Mouse (Mus musculus): ENCODE data around the gene Smyd3. TPM values are rescaled to one million over a fixed set of nuclear protein-coding genes. Genes with fewer than 3 reads are reported as not detected.
"Not testable (repeated sequence)": the region's sequence is repeated elsewhere in the genome, so short reads cannot be mapped to it uniquely, and the experiment has no call there.

Smyd3 gene
- polyA plus RNA-seq, 1 experiment = 14.2 TPM

DNA sequence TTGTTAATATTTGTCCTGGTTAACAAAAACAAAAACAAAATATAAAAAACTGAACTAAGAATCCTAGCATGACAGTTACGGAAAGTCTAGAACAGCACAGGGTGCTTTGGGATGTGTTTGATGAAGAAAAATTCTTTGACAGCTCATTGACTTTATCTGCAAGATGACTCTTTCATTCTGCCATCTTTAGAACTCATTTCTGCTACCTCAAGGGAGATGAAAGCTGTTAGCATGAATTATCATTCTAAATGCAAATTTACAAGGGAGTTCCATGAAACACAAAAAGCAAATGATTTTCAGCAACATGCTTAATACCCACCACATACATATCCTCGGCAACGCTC is 190.9 kb downstream of the Smyd3 start:
- no peak overlapping the region for H3K27ac ChIP-seq (ENCODE audit: insufficient read depth, low read length)
- no peaks in the 10 kb centered on the region; the same call in 1 of the 2 replicates for H3K4me1 ChIP-seq (ENCODE audit: control insufficient read depth, insufficient read depth, low read length)

DNA sequence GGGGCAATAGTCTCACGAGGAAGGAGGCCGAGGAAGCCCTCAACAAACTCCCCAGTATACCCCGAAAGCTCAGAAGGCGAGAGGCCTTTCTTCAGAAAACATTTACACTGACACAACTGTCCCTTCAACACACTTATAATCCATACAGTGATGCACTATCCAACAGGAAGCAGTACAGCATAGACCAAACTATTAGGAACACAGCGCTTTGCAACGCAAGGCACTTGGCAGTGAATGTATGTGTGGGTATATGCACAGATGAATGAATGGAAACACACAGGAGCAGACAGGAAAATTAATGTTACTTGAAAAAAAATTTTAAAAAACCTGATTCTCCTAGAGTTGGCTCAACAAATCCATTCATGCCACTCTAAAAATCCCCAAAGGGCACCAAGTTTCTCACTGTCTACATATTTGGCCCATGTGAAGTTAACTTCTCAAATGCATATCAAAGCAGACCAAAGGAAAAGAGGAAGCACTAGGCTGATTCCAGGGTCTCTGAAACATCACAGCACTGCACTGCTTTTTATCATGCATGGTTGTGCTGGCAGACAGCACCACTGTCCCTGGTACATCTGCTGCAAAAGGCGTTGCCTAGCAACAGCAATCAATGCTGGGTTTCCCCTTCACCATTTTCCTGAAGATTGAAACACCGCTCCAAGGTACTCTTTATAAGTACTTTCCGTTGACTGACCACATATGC is 191.4 kb downstream of the Smyd3 start:
- Histone ChIP-seq H3K4me3 (ENCODE audit: insufficient read depth, low read length) (no peak overlapping the region), H3K27ac (ENCODE audit: insufficient read depth, low read length) (no peak overlapping the region), H3K4me1 (ENCODE audit: control insufficient read depth, insufficient read depth, low read length) (no peaks in the 10 kb centered on the region; the same call in 1 of the 2 replicates)
- TF ChIP-seq POLR2A (IDR thresholded peaks at IDR 0.05; ENCODE audit: extremely low read depth, insufficient read depth, low read length) (no peak), CTCF (IDR thresholded peaks at IDR 0.05; ENCODE audit: extremely low read depth, insufficient read depth, low read length) (no peak)

More for the DNA sequence above, 190.9 kb downstream of the Smyd3 start:
- H3K4me3 ChIP-seq (ENCODE audit: insufficient read depth, low read length) = no peak overlapping the region
- TF ChIP-seq POLR2A (IDR thresholded peaks at IDR 0.05; ENCODE audit: extremely low read depth, insufficient read depth, low read length) = no peak
- TF ChIP-seq CTCF (IDR thresholded peaks at IDR 0.05; ENCODE audit: extremely low read depth, insufficient read depth, low read length) = no peak

DNA sequence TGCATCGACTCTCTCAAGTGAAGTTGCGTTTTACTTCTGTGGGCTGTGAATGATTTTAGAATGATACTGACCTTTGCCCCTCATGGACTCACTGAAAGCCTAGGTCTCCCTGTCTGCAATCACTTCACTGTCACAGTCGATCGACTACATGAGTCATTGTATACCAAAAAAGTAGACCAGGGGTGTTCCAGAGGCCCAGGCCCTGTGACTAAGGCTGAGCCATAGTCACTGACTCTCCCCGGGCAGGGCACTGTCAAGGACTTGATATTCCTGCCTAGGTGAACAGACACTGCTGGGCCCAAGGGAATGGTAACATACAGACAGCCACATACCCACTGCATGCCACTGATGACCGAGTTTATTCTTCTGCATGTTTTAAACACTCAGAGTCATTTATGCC is 193.6 kb downstream of the Smyd3 start:
- Histone ChIP-seq H3K4me3 (ENCODE audit: insufficient read depth, low read length) (no peak overlapping the region), H3K27ac (ENCODE audit: insufficient read depth, low read length) (no peak overlapping the region), H3K4me1 (ENCODE audit: control insufficient read depth, insufficient read depth, low read length) (no peaks in the 10 kb centered on the region; the same call in 1 of the 2 replicates)
- no peak for TF ChIP-seq POLR2A (IDR thresholded peaks at IDR 0.05; ENCODE audit: extremely low read depth, insufficient read depth, low read length)
- TF ChIP-seq CTCF (IDR thresholded peaks at IDR 0.05; ENCODE audit: extremely low read depth, insufficient read depth, low read length) = no peak

DNA sequence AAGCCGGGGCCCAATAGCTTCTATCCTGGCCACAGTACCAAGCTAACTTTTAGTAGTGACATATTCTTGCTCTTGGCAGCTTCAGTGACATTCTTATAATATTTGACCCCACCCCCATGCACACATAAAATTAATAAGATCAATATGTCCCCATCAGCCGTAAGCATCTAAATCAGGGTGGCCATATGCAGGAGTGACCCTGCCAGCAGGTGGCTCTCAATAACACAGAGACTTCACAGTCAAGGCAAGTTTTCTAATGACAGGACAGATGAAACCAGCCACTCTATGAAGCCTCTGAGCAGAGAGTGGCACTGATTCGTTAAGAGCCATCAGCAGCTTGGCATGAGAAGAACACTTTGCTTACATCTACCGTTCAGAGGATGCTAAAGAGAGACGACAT is 204.2 kb downstream of the Smyd3 start:
- TF ChIP-seq CTCF (IDR thresholded peaks at IDR 0.05; ENCODE audit: extremely low read depth, insufficient read depth, low read length) = no peak
- no peak for TF ChIP-seq POLR2A (IDR thresholded peaks at IDR 0.05; ENCODE audit: extremely low read depth, insufficient read depth, low read length)
- no peak overlapping the region for H3K4me3 ChIP-seq (ENCODE audit: insufficient read depth, low read length)
- H3K27ac ChIP-seq (ENCODE audit: insufficient read depth, low read length) = no peak overlapping the region
- no peaks in the 10 kb centered on the region for H3K4me1 ChIP-seq (ENCODE audit: control insufficient read depth, insufficient read depth, low read length)

DNA sequence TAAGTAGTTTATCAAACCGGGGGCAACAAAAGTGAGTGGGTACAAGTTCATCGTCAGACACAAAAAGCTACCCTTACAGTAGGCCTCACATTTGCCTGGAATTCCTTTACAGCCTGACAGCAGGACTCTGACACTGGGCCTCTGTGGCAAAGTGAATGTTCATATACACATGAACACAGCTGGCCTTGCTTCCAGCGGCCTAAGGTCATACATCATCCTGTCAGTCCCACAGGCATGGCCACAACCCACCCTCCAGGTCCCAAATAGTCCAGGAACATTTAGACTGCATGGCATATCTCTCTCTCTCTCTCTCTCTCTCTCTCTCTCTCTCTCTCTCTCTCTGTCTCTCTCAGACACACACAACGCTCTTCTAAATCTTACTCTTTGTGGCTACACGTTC is 208.4 kb downstream of the Smyd3 start:
- TF ChIP-seq CTCF (IDR thresholded peaks at IDR 0.05; ENCODE audit: extremely low read depth, insufficient read depth, low read length) = no peak
- TF ChIP-seq POLR2A (IDR thresholded peaks at IDR 0.05; ENCODE audit: extremely low read depth, insufficient read depth, low read length) = no peak
- Histone ChIP-seq H3K4me3 (ENCODE audit: insufficient read depth, low read length) (no peak overlapping the region), H3K4me1 (ENCODE audit: control insufficient read depth, insufficient read depth, low read length) (no peaks in the 10 kb centered on the region), H3K27ac (ENCODE audit: insufficient read depth, low read length) (no peak overlapping the region)

DNA sequence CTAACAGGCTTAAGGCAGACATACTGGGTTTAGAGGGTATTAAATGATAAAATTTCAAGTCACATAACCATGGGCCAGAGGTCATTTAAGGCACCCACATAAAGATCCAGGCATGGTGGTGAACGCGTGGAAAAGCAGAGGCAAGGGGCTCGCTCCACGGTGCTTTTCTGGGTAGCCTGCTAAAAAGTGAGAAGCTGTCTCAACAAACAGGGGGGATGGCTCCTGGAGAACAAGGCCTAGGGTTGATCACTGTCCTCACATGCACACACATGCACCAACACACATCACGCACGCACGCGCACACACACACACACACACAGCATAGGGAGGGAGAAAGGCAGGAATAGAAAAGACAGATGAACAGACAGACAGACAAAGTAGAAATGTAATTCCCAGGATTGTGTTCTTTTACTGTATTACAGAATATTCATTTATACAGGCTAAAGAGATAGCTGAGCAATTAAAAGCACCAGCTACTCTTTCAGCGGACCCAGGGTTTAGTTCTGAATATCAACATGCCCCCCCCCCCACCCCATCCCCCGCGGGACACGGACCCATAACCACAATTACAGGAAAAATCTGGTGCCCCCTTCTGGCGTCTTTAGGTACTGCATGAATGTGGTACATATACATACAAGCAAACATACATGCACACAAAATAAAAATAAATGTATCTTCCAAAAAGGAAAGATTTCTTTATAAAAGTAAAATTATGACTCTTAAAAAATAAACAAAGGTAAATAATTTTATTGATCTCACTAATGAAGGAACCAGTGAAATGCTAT is 215.2 kb downstream of the Smyd3 start:
- no peak overlapping the region for H3K4me3 ChIP-seq (ENCODE audit: insufficient read depth, low read length)
- no peaks in the 10 kb centered on the region for H3K4me1 ChIP-seq (ENCODE audit: control insufficient read depth, insufficient read depth, low read length)
- no peak for TF ChIP-seq CTCF (IDR thresholded peaks at IDR 0.05; ENCODE audit: extremely low read depth, insufficient read depth, low read length)
- TF ChIP-seq POLR2A (IDR thresholded peaks at IDR 0.05; ENCODE audit: extremely low read depth, insufficient read depth, low read length) = no peak
- no peak overlapping the region for H3K27ac ChIP-seq (ENCODE audit: insufficient read depth, low read length)

DNA sequence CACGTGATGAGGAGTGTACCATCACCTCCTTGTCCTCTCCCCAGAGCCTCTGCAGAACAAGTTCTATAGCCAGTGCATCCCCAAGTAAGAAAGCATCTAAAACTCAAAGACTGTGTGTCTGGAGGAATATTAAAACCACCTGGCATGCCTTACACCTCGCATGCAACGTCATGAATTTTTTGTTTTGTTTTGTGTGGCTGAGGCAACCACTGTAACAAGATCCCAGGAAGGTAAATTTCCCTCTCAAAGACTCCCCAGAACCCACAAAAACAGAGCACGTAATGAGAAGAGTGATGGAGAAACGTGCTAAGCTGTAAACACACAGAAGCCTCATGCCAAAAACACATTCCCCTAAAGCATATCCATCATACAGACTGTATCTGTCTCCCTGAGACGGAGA is 222.2 kb downstream of the Smyd3 start:
- no peaks in the 10 kb centered on the region for H3K4me1 ChIP-seq (ENCODE audit: control insufficient read depth, insufficient read depth, low read length)
- no peak overlapping the region for H3K27ac ChIP-seq (ENCODE audit: insufficient read depth, low read length)
- TF ChIP-seq CTCF (IDR thresholded peaks at IDR 0.05; ENCODE audit: extremely low read depth, insufficient read depth, low read length) (no peak), POLR2A (IDR thresholded peaks at IDR 0.05; ENCODE audit: extremely low read depth, insufficient read depth, low read length) (no peak)
- H3K4me3 ChIP-seq (ENCODE audit: insufficient read depth, low read length) = no peak overlapping the region

DNA sequence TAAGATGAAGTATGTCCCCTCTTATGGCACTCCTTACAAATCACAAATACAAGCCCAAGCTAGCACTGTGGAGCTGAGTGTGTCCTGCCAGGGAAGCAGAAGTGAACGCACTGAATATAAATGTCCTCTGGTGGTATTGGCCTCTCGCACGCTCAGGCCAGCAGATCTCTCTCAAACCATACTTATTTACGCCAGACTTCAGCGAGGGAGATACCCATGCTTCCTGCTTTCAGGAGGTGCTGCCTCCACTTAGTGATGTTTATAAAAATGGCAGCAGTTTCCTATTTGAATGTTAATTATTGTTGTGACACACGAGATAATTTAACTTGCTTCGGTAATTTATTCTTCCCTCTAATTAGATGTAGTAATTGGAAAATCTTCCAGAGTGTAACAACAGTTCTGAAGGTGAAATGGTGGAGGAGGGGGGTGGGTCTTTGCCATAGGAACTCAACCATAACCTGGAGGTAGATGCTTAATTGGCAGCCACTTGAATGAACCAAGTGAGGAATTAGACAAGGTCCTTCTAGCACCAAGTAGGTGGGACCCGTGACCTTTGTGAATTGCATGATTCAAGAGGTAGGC is 224.0 kb downstream of the Smyd3 start:
- no peak overlapping the region for H3K27ac ChIP-seq (ENCODE audit: insufficient read depth, low read length)
- H3K4me3 ChIP-seq (ENCODE audit: insufficient read depth, low read length) = no peak overlapping the region
- TF ChIP-seq POLR2A (IDR thresholded peaks at IDR 0.05; ENCODE audit: extremely low read depth, insufficient read depth, low read length) (no peak), CTCF (IDR thresholded peaks at IDR 0.05; ENCODE audit: extremely low read depth, insufficient read depth, low read length) (no peak)
- H3K4me1 ChIP-seq (ENCODE audit: control insufficient read depth, insufficient read depth, low read length) = no peaks in the 10 kb centered on the region

DNA sequence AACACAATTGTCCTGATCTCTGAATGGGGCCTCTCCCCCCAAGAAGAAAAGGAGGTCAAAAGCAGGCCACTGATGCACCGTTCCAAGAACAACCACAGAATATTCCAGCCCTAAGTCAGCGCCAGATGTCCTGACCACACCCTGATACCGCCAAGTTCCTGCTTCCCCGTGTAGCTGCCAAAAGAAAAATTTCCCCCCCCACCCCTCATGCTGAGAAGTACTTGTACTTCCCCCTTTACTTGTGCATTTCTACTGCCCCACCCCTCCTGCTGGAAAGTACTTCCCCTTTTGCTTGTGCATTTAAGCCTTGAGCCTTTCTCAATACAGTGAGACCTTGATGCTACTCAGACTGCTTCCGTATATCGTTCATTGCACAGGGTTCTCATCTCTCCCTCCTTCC is 227.7 kb downstream of the Smyd3 start:
- not testable (repeated sequence) for H3K4me3 ChIP-seq (ENCODE audit: insufficient read depth, low read length); H3K4me1 ChIP-seq (ENCODE audit: control insufficient read depth, insufficient read depth, low read length); H3K27ac ChIP-seq (ENCODE audit: insufficient read depth, low read length)

DNA sequence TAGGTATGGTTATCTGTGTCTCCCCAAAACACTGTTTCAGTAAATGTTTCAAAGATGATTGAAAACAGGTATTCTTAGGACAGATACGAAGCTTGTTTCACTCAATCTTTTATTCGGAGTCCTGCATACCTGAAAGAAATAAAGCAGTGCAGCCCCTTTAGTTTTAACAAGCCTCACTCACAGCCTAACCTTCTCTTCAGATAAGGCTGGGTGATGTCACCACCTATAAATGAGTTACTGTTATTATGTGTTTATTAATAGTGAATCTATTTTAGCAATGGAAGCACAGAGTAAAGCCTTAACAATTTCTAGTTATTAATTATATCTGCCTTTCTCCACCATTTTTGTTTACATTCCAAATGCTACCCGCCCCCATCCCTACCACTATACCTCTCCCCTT is 228.1 kb downstream of the Smyd3 start:
- Histone ChIP-seq H3K4me3 (ENCODE audit: insufficient read depth, low read length) (no peak overlapping the region), H3K27ac (ENCODE audit: insufficient read depth, low read length) (no peak overlapping the region), H3K4me1 (ENCODE audit: control insufficient read depth, insufficient read depth, low read length) (no peaks in the 10 kb centered on the region)
- no peak for TF ChIP-seq CTCF (IDR thresholded peaks at IDR 0.05; ENCODE audit: extremely low read depth, insufficient read depth, low read length)
- TF ChIP-seq POLR2A (IDR thresholded peaks at IDR 0.05; ENCODE audit: extremely low read depth, insufficient read depth, low read length) = no peak
